Mouse (Mus musculus) thymus, postnatal 14 days (tissue): ENCODE measurements around the gene Igf2bp3.
"Not testable (repeated sequence)": the region's sequence is repeated elsewhere in the genome, so short reads cannot be mapped to it uniquely, and the experiment has no call there.

Experiments used
- DNase-seq: peaks from one replicate; pipeline ENCODE4 v3.0.0; 2021

The Igf2bp3 gene

DNA sequence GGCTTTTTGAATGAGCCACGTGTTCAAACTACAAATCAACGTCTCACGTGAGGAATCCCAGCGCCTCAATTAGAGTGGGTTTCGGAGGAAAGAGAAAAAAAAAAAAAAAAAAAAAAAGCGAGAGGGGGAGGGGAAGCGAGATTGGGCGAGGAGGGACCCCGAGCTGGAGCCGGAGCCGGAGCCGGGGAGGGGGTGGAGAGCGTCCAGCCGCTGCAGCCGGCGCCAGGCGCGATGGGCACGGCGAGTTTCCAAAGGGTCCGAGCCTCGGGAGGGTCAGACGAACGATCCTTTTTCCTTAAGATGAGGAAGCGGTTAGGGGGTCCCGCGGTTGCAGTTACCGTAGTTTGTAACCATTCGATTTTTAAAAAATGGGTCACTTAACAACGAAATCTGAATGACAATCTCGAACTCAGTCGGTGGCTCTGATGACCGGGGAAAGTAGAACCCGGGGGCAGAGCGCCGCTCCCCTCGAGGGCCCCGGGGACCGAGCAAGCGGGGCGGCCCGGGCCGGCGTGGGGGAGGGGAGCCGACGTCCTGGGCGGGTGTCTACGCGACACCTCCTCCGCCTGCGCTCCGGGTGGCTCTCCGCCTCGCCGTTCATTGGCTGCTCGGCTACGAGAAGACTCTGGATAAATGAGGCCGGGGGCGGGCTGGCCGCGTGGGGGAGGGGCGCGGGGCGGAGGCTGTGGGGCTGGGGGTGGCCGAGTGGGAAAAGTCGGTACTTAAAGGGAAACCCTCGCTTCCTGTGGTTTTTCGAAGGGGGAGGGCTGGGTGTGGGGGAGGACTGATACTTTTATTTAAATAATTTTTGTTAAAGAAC lies at the start of gene Igf2bp3:
Igf2bp3 (minus strand) TSS at position 30 of the 820 bp plus-strand sequence.
- DNase-seq = peak; percentile 96

DNA sequence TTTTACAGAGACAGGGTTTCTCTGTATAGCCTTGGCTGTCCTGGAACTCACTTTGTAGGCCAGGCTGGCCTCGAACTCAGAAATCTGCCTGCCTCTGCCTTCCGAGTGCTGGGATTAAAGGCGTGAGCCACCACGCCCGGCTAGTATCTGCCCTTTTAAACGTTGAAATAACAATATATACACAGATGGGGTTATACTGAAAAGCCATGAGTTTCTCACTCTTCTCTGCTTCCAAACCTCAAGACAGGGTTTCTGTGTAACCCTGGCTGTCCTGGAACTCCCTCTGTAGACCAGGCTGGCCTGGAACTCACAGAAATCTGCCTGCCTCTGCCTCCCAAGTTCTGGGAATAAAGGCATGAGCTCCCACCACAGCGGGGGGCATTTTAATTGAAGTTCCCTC lies 49.7 kb upstream of the Igf2bp3 start:
- DNase-seq = not testable (repeated sequence)

DNA sequence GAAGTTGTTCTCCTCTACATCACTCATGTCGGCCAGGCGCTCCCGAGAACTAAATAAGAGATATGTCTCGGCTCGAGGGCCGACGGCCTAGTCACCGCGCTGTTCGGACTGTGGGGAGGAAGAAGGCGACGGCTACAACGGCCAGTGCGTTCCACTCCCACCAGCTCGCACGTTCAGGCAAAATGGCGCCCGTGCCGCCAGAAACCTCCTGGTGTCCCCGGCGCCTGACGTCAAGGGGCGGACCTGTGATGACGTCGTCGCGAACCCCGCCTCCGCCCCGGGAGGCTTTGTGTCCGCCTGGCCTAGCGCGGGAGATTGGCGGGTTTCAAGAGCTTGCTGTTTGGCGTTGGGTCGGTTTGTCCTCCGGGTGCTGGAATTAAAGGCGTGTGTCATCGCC lies 49.1 kb upstream of the Igf2bp3 start, which contains the start of gene Tra2a:
Tra2a (minus strand) TSS at position 187 of the 397 bp plus-strand sequence.
- DNase-seq = peak; percentile 98

DNA sequence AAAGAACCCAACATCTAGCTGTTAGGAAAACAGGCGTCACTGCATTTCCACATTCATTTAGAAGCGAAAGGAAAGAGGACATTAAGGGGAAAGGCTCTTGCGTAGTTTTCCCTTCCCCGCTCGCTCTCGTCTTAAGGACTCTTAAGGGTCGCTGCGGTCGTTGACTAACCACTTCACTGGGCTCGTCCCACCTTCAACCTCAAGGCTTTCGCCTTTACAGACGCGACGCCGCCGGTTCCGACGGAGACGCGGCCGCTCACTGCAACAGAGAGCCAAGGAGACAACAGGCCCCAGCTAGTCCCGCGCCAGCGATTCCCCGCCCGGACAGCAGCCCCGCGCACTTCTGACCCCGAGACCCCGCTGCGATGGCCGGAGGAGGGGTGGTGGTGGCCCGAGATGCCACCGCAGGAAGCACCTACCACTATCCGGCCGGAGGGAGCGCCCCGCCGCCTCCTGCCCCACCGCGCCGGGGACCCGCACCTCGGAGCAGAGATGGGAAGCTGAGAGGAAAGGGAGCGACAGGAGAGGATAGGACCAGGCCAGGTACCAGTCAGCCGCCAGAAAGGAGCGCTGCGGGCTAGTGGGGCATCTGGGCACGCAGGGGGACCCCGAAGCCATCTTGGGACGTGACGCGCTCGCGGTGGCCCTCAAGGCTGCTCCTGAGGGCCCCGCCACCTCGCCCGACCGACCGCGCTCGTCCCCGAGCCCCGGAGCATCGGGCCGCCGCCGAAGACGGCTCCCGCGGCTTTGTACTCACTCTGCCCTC lies 48.5 kb upstream of the Igf2bp3 start:
- DNase-seq = peak; percentile 64

DNA sequence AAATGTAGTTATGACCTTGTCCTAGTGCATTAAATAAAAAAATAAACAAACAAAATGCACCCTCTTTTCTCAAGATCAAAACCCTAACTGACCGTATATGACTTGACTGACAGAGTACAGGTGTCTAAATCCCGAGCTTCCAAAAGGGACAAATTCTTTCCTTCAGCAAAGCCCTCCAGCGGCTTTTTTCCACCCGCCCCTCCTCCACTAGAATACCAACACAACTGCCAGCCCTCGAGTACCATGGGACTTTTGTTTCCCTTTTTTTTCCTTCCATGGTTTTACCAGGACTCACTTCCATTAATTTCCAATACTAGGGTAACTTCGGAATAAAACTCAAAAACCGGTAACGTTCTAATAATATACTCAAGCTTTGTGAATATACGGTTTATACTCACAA lies 47.7 kb upstream of the Igf2bp3 start:
- no peak for DNase-seq

DNA sequence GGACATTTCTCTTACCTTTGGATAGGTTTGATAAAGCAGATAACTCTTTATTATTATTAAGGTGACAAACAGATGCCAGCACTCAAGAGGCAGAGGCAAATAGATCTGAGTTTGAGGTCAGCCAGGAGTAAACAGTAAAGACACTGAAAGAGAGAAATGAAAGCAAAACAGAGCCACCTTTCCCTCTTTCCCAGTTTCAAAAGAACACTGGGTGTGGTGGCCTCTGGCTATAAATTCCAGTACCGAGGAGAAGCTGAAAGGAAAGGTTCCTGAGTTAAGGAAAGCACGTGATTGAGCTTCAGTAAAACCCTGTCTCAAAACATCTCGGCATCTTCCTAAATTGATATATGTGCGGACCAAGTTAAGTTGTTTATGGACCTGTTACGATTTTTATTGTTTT lies 45.0 kb upstream of the Igf2bp3 start:
- DNase-seq = no peak

DNA sequence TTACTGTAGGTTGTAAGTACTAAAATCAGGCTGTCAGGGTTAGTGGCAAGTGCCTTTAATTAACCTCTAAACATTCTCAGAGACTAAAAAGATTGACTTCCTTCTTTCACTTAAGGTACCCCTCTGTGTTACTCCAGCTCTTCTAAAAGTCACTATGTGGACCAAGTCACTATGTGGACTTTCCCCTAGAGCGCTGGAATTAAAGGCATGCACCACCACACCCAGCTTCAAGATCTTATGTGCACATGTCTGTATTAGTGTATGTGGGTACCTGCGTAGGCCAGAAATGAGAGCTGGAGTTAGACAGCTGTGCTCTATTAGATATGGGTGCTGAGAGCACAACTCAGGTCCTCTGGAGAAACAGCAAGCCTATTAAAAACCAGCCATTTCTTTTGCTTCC lies 43.1 kb upstream of the Igf2bp3 start:
- DNase-seq = no peak

DNA sequence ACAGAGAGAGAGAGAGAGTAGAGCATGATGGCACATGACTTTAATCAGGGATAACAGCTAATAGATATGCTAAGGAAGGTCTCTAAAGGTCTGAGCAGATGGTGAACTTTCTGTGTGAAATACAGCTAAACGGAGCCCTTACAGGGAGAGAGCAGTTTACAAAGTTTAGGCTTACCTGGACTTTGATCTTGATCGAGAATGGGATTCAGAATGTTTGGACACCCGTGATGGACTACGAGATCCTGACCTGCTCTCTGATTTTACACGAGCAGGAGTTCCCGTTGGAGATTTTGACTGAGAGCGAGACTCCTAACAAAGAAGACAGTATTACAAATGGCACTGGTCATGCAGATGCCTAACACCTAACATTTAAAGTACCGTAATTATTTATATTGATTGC lies 37.5 kb upstream of the Igf2bp3 start:
- no peak for DNase-seq

DNA sequence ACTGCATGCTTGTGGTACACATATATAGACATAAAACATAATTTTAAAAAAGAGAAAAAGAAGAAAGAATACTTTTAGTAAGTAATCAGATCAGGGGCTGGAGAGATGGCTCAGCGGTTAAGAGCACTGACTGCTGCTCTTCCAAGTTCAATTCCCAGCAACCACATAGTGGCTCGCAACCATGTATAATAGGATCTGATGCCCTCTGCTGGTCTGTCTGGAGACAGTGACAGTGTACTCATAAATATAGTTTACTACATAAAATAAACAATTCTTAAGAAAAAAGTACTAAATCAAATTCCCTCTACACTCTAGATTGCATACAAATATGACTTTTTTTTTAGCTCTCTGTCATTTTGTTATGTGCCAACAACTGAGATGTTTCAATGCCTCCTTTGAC lies 36.4 kb upstream of the Igf2bp3 start:
- DNase-seq = no peak

DNA sequence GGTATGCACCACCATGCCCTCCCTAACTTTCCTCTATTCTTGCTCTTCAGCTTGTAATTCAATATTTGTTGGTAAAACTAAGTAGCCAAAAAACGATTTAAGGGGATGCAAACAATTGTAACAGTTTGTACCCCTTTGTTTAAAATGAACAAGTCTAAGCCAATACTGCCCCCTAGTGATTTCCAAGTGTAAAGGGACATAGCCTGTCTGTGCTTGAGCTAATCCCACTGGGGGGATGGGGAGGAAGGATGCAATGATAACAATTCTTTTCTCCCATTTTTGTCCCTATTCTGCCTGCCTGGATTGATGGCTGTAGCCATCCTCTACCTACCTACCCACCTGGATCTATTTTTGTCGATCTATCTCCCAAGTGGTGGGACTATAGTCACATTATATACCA lies 32.5 kb upstream of the Igf2bp3 start:
- peak; percentile 31 for DNase-seq

DNA sequence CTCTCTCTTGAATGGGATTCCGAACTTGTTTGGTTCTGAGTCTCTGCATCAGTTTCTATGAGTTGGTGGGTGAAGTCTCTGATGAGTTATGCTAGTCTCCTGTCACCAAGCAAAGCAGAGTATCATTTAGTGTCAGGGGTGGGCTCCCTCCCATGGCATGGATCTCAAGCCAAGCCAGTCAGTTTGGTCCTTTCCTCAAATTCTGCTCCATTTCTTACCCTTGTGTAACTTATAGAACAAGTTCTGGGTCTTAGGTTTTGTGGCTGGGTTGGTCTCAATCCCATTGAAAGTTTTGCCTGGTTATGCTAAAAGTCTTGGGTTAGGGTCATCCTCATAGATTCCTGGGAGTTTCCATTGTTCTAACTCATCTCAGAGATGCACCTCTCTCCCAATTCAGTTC lies 27.6 kb upstream of the Igf2bp3 start:
- no peak for DNase-seq

DNA sequence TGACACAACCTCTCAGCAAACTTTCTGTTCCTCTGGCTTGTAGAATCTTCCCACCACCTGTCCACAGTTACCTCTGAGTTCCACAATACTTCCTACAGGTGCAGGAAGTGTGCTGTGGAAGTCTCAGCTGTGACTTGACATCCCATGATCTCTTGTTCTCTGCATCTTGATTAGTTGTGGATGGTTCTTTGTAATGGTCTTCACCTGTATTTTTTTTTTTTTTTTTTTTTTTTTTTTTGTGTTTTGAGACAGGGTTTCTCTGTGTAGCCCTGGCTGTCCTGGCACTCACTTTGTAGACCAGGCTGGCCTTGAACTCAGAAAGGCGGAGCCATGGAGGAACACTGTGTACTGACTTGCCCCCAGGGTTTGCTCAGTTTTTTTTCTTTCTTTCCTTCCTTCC lies 26.8 kb upstream of the Igf2bp3 start:
- no peak for DNase-seq

DNA sequence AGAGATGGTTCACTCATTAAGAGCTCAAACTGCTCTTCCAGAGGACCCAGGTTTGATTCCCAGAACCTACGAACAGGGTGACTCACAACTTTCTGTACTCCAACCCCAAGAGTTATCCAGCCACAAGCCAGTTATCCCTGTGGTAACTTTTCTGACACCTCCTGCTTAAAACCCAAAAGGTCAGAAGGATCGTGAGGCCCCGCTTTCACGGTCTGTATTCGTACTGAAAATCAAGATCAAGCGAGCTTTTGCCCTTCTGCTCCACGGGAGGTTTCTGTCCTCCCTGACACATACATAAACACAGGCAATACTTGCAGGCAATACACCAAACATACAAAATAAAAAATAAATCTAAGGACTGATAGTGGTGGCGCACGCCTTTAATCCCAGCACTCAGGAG lies 21.6 kb upstream of the Igf2bp3 start:
- DNase-seq = peak; percentile 100

DNA sequence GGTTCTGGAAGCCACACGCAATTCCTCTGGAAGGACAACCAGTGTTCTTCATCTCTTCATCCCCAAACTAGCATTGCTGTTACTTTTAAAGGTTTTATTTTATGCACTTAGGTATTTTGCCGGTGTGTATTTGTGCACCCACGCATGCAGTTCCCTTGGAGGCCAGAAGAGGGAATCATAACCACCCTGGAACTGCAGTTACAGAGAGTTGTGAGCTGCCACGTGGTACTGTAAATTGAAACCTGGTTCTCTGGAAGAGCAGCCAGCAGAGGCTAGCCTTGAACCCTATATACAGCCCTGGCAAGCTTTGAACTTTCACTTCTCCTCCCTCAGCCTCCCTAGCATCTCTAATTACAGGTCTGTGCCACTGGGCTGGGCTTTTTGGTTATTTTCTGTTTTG lies 18.6 kb upstream of the Igf2bp3 start:
- peak; percentile 65 for DNase-seq

DNA sequence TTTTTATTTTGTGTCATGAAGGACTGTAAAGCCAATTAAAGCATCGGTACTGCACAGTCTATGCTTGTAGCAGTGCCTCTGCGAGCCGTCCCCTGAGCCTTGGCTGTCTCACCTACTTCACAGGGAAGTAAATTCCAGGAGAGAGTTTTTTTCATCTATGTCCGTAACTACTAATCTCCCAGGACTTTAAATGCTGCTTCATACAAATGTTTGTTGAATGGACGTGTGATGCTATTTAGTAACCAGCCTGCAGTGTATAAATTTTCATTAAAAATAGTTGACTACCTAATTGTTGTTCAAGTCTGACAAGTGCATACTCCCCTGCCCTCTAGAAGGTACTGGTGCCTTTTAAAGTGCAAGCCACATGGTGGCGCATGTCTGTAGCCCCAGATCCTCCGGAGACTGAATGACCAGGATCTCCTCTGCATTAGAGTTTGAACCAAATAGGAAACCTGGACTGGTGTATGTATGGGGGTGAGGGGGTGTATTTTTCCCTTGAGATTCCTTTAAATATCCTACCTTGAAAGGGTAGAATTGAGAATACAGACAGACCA lies 13.4 kb upstream of the Igf2bp3 start:
- DNase-seq = peak; percentile 47

DNA sequence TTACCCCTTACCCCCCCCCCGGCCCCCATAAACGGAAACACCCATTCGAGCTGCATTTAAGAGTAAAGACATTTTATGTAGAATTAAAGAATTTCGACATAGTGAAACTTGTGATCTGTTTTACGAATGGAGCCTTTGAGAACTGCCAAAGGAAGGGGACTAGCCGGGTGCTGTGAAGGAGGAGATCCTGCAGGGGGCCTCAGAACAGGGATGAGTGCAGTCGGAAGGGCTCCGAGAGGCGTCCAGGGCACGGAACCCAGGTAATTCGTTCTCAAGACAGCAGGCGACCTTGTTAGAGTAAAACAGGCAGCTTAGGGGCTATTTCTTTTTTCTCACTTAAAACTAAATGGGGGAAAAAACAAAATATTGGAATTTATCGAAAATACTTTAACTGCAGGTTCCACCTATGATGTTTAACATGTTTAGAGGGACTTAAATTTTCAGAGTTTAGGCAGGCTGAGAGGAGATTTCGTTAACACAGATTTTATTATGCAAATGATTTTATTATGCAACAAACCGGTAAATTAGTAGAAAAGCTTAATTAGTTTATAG lies 12.5 kb upstream of the Igf2bp3 start:
- DNase-seq = peak; percentile 85

DNA sequence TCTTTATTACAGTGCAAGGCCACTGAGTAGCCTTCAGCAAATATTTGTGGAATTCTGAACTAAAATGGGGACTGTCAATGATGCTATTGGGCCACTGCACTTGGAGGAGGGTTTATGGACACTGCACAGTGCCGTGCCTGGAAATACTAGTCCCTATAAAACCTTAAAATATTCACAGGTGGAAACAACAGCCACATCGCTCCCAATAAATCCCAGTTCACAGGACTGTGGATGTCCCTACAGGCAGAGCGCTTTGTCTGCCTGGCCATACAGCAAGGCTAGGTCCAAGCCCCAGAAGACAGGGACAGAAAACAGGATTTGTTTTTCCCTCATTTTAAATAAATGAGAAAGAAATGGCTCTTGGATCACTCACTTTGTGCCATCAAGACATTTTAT lies 11.0 kb upstream of the Igf2bp3 start:
- no peak for DNase-seq

DNA sequence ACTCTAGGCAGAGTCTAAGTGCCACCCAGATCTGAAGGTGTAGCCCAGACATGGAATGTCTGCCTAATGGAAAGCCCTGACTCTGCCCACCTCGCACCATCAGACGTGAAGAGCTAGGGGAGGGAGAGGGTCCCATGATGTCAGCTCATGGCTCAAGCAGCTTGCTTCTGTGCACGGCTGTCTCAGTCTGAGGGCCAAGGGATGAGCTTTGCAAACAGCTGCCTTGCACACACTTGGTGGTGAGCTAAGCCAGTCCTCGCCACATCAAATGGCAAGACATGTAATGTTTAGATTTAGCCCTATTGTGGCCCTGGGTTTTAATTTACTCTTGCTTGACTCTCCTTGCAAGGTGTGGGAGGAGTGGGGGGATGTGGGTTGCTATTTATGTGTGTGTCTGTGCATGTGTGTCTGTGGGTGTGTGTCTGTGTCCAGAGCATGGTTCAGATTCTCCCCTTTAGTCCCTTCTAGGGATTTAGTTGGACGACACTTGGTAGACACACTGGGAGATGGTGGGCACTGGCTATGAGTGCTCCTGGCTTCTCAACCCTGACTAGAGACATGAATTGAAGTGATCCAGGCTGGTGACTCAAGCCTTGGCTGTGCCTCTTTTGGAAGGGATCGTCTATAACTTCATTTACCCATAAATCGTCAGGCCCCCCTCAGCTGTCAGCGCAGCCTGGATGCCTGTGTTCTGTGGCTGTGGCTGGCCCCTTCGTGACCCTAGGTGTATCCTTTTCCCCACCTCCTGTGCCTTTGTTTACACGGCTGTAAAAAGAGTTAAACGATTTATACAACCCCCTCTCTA lies 10.4 kb upstream of the Igf2bp3 start:
- no peak for DNase-seq

DNA sequence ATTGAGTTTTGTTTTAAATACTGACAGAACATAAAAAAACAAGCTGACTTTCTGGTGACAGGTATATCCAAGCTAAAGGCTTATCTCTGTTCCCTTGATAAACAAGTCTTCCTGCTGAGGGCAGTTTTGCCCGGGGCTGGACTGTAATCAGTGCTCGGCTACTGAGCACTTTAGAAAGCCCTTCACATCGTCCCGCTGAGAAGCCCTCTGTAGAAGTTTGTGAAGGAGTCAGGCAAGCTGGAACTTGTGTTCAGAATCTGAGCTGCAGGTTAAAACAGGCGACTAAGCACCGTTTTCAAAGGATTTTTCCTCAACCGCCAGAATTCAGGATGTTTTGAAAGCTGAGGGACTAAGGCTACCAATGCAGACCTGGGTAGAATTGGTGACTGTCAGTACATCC lies 7.1 kb upstream of the Igf2bp3 start:
- DNase-seq = no peak

DNA sequence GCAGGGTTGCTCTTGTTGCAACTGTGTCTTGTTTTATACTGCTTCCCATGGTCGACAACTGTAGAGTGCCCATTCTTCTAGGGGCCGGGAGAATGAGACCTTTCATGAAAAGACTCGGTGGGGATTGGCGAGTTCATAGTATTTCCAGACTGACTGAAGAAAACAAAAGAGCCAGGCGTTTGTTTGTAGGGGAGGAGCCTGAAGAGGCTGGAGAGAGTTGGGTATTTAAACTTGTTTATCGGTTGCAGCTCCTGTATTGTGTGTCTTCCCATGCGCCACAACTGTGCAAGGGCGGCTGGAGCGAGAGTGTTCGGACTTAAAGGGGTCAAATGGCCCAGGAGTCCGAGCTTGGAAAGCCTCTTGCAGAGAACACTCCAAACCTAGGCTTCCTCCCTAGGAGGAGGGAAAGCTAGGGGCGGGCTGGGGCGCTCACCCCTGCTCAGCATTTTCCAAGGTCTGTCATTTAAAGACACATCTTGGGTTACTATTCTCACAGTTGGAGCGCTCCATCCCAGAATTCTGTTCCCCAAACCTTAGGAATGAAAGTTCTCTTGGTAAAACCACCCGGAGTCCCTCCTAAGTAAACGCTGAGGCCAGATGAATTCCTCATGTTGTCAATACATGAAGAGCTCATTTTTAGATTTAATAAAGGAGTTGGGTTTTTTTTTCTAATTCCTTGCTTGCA lies 5.3 kb upstream of the Igf2bp3 start:
- DNase-seq = no peak

DNA sequence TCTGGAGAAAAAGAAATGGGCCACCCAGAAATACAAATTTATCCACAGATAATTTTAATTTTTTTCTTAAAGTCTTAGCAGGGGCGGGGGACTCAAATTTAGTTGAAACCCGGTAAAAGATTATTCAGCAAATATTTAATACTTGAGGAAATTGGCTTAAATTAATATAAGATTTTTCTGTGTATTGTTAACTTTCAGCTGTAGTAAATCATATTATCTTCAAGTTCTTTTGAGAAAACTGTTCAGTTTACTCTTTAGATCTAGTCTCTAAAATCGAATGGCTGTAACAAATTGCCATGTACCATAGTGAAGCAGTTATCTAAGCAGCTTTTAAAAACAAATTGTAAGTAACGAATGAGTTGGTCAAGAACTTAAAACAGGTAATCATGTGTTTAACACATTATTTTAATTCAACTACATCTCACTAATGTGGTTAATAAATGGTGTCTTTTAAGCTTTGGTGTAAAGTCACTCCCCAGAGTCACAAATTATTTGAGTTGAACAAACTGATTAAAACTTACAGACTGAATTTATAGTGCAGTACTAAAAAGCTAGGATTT lies 4.3 kb upstream of the Igf2bp3 start:
- no peak for DNase-seq

DNA sequence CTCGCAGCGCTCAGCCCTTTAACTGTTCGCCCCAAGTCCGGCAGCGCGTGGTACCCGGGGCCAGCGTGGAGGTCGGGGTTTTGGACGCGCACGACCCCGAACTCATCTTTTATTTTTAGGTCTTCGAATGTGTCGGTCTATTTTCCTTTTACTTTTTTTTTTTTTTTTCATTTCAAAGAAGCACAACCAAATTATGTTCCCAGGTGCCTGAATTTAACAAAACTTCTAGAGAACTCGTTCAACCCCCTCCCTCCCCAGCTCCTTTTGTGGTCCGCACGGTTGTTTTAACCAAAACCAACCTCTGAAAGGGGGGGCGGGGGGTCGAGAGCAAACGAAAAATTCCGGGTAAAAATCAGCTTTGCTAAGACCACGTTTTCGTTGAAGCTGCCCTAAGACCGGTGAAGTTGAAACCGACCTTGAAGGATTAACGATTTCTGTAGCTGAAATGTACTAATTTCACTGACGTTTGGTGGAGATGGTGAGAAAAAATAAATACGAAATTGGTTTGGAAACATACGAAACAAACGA lies 3.6 kb upstream of the Igf2bp3 start:
- no peak for DNase-seq
